In genomic region chr4:155280768-155281121, GRCm38 (mm10) we compare ENCODE assay signal across 15 mouse cellular contexts. TPM values are rescaled to one million over a fixed set of nuclear protein-coding genes. Genes with fewer than 3 reads are reported as not detected.
A peak's percentile ranks its signal among the peaks of the same experiment; 100 is the strongest.
DNase-seq lines count a peak whose midpoint lies in the region; ATAC-seq and TF ChIP-seq lines count a peak whose summit lies in the region.
"Had no signal": no experiment of that assay in that cellular context is flagged by ENCODE, and none has a peak within 500 bp of the region (broad histone marks: within the 10 kb centered on the region; RNA-seq: fewer than 3 reads in every experiment).

No protein-coding gene starts in this region.

- H3K36me3 ChIP-seq in forebrain, embryonic 16.5 days (ENCODE audit: control insufficient read depth, insufficient read depth) = 0 out of 2 replicates have a peak, but pooled peaks cover 2% of the 10 kb centered on the region
- no peaks in the 10 kb centered on the region for H3K36me3 ChIP-seq in forebrain, embryonic 14.5 days (ENCODE audit: control insufficient read depth, insufficient read depth, low read length)
- no peaks in the 10 kb centered on the region for H3K36me3 ChIP-seq in liver, postnatal 0 days (replicated peaks; ENCODE audit: insufficient read depth, low read length)
- no peaks in the 10 kb centered on the region for H3K36me3 ChIP-seq in hindbrain, postnatal 0 days (ENCODE audit: insufficient read depth, low read length)

- peaks cover 23% of the 10 kb centered on the region for H3K4me1 ChIP-seq in forebrain, embryonic 16.5 days (replicated peaks; ENCODE audit: control insufficient read depth, insufficient read depth, low read length)
- peaks cover 9% of the 10 kb centered on the region; the same call in 1 of the 2 replicates for H3K4me1 ChIP-seq in forebrain, embryonic 14.5 days (ENCODE audit: control insufficient read depth, insufficient read depth, low read length)
- peaks cover 7% of the 10 kb centered on the region; the same call in 1 of the 2 replicates for H3K4me1 ChIP-seq in liver, postnatal 0 days (ENCODE audit: insufficient read depth)
- peaks cover 5% of the 10 kb centered on the region; the same call in 1 of the 2 replicates for H3K4me1 ChIP-seq in hindbrain, postnatal 0 days (ENCODE audit: insufficient read depth, low read length)

- WGBS in forebrain, embryonic 16.5 days = 90% methylated on average over 1 of the region's 1 CpGs
- 97% methylated on average over 1 of the region's 1 CpGs for WGBS in forebrain, embryonic 14.5 days
- 39% methylated on average over 1 of the region's 1 CpGs for WGBS in liver, postnatal 0 days (ENCODE audit: insufficient replicate concordance)
- WGBS in large intestine, adult 2 months = 33% methylated on average over 1 of the region's 1 CpGs
- 95% methylated on average over 1 of the region's 1 CpGs for WGBS in hindbrain, postnatal 0 days

- no peak for TF ChIP-seq EP300 in liver, postnatal 0 days (IDR thresholded peaks at IDR 0.05; ENCODE audit: low read depth)

- no peak for DNase-seq in forebrain, embryonic 14.5 days (ENCODE audit: low spot score)
- DNase-seq in liver, postnatal 0 days = no peak
- no peak for DNase-seq in liver
- DNase-seq in large intestine, adult 2 months (ENCODE audit: low read depth, low spot score) = peak; percentile 19
- no peak for DNase-seq in hindbrain, postnatal 0 days (ENCODE audit: low spot score)
- no peak for DNase-seq in embryo, embryonic 11 days
- DNase-seq in thymus, adult 18-20 months = no peak
- DNase-seq: cerebellum, postnatal 14 days; heart, adult 18-20 months; thymus, postnatal 14 days had no signal

- H3K4me2 ChIP-seq in forebrain, embryonic 16.5 days (ENCODE audit: low read length) = no peak overlapping the region
- H3K4me2 ChIP-seq in forebrain, embryonic 14.5 days (ENCODE audit: low read length) = no peak overlapping the region
- no peak overlapping the region for H3K4me2 ChIP-seq in liver, postnatal 0 days (ENCODE audit: low read depth, low read length)
- H3K4me2 ChIP-seq in hindbrain, postnatal 0 days (ENCODE audit: low read depth, low read length) = no peak overlapping the region
- H3K4me2 ChIP-seq: forebrain, embryonic 13.5 days; hindbrain, embryonic 13.5 days; midbrain, embryonic 11.5 days had no signal

- no peak for TF ChIP-seq CTCF in liver, postnatal 0 days (IDR thresholded peaks at IDR 0.05; ENCODE audit: low read depth)
- TF ChIP-seq CTCF in hindbrain, postnatal 0 days (IDR thresholded peaks at IDR 0.05; ENCODE audit: low read depth) = no peak

- H3K27ac ChIP-seq in forebrain, embryonic 16.5 days (ENCODE audit: low read length) = no peak overlapping the region
- no peak overlapping the region for H3K27ac ChIP-seq in forebrain, embryonic 14.5 days (ENCODE audit: low read depth, low read length)
- no peak overlapping the region for H3K27ac ChIP-seq in liver, postnatal 0 days (ENCODE audit: low read depth)
- no peak overlapping the region for H3K27ac ChIP-seq in hindbrain, postnatal 0 days
- H3K27ac ChIP-seq: forebrain, embryonic 13.5 days; hindbrain, embryonic 13.5 days had no signal

- no peaks in the 10 kb centered on the region for H3K9me3 ChIP-seq in forebrain, embryonic 16.5 days (ENCODE audit: control insufficient read depth, low read length)
- no peaks in the 10 kb centered on the region for H3K9me3 ChIP-seq in forebrain, embryonic 14.5 days (replicated peaks; ENCODE audit: control insufficient read depth, low read length)
- no peaks in the 10 kb centered on the region for H3K9me3 ChIP-seq in liver, postnatal 0 days (ENCODE audit: low read length)
- no peaks in the 10 kb centered on the region for H3K9me3 ChIP-seq in hindbrain, postnatal 0 days (ENCODE audit: low read length)
- H3K9me3 ChIP-seq: forebrain, embryonic 13.5 days; hindbrain, embryonic 13.5 days had no signal

- no peaks in the 10 kb centered on the region for H3K27me3 ChIP-seq in forebrain, embryonic 16.5 days (replicated peaks; ENCODE audit: control insufficient read depth, insufficient read depth, low read length)
- H3K27me3 ChIP-seq in forebrain, embryonic 14.5 days (replicated peaks; ENCODE audit: control insufficient read depth, insufficient read depth, low read length) = no peaks in the 10 kb centered on the region
- H3K27me3 ChIP-seq in liver, postnatal 0 days (ENCODE audit: insufficient read depth, low read length) = no peaks in the 10 kb centered on the region
- H3K27me3 ChIP-seq in hindbrain, postnatal 0 days (ENCODE audit: insufficient read depth, low read length) = no peaks in the 10 kb centered on the region
- H3K27me3 ChIP-seq: forebrain, embryonic 13.5 days; hindbrain, embryonic 13.5 days; Patski had no signal

- H3K9ac ChIP-seq in forebrain, embryonic 16.5 days (replicated peaks; ENCODE audit: low read depth, low read length) = no peak overlapping the region
- H3K9ac ChIP-seq in forebrain, embryonic 14.5 days (ENCODE audit: low read length) = no peak overlapping the region
- no peak overlapping the region for H3K9ac ChIP-seq in liver, postnatal 0 days (replicated peaks)
- H3K9ac ChIP-seq in hindbrain, postnatal 0 days (replicated peaks; ENCODE audit: low read length) = no peak overlapping the region
- H3K9ac ChIP-seq: forebrain, embryonic 13.5 days; hindbrain, embryonic 13.5 days had no signal

- 0 out of 2 replicates have a peak, but pooled peaks have one; percentile 7 for ATAC-seq in forebrain, embryonic 16.5 days
- no peak for ATAC-seq in forebrain, embryonic 14.5 days
- ATAC-seq in liver, postnatal 0 days = peak; percentile 90
- no peak for ATAC-seq in hindbrain, postnatal 0 days
- ATAC-seq: Patski had no signal

- H3K4me3 ChIP-seq in forebrain, embryonic 16.5 days (replicated peaks; ENCODE audit: low read length) = no peak overlapping the region
- H3K4me3 ChIP-seq in forebrain, embryonic 14.5 days (ENCODE audit: low read depth, low read length) = no peak overlapping the region
- no peak overlapping the region for H3K4me3 ChIP-seq in liver, postnatal 0 days (ENCODE audit: low read depth, low read length)
- H3K4me3 ChIP-seq in hindbrain, postnatal 0 days (ENCODE audit: low read length) = no peak overlapping the region
- H3K4me3 ChIP-seq: forebrain, embryonic 13.5 days; hindbrain, embryonic 13.5 days had no signal

RNA-seq across cellular contexts. Expression of gene Faap20, which starts 31.1 kb away (rescaled TPM):
- polyA plus RNA-seq in forebrain, embryonic 16.5 days (2015; fragmentation: Nextera tagmentation; extraction: Ambion mirVana) = 79.4 and 84.0 TPM in 2 replicates
- polyA plus RNA-seq in forebrain, embryonic 14.5 days (2014; fragmentation: Nextera tagmentation; extraction: Ambion mirVana) = 81.2 and 87.4 TPM in 2 replicates
- polyA plus RNA-seq in liver, postnatal 0 days (2015; fragmentation: Nextera tagmentation; extraction: Ambion mirVana) = 23.1 and 24.7 TPM in 2 replicates
- 56.1 and 59.4 TPM in 2 replicates for polyA plus RNA-seq in large intestine, adult 2 months (2012; rRNA removed)
- 51.2 and 61.4 TPM in 2 replicates for total RNA-seq in hindbrain, postnatal 0 days (2014; rRNA removed)
- 60.8 and 62.5 TPM in 2 replicates for polyA plus RNA-seq in hindbrain, postnatal 0 days (2015; fragmentation: Nextera tagmentation; extraction: Ambion mirVana)

RNA-seq across cellular contexts. Expression of gene Ski, which starts 58.4 kb away (rescaled TPM):
- 15.8 and 16.0 TPM in 2 replicates for polyA plus RNA-seq in forebrain, embryonic 16.5 days (2015; fragmentation: Nextera tagmentation; extraction: Ambion mirVana)
- polyA plus RNA-seq in forebrain, embryonic 14.5 days (2014; fragmentation: Nextera tagmentation; extraction: Ambion mirVana) = 16.2 and 17.1 TPM in 2 replicates
- polyA plus RNA-seq in liver, postnatal 0 days (2015; fragmentation: Nextera tagmentation; extraction: Ambion mirVana) = 3.5 and 3.7 TPM in 2 replicates
- 20.3 and 30.8 TPM in 2 replicates for polyA plus RNA-seq in large intestine, adult 2 months (2012; rRNA removed)
- 69.8 and 71.3 TPM in 2 replicates for total RNA-seq in hindbrain, postnatal 0 days (2014; rRNA removed)
- 8.8 and 9.5 TPM in 2 replicates for polyA plus RNA-seq in hindbrain, postnatal 0 days (2015; fragmentation: Nextera tagmentation; extraction: Ambion mirVana)

Comparison
In these comparisons a context has a peak if more than half of its experiments do, and no peak if none do; other contexts are left out.
1. ATAC-seq: peak in forebrain, embryonic 16.5 days (single experiment) and liver, postnatal 0 days (single experiment); none in forebrain, embryonic 14.5 days (single experiment) and hindbrain, postnatal 0 days (single experiment).